ENCODE assay signal across 9 mouse cellular contexts in the genomic region with DNA sequence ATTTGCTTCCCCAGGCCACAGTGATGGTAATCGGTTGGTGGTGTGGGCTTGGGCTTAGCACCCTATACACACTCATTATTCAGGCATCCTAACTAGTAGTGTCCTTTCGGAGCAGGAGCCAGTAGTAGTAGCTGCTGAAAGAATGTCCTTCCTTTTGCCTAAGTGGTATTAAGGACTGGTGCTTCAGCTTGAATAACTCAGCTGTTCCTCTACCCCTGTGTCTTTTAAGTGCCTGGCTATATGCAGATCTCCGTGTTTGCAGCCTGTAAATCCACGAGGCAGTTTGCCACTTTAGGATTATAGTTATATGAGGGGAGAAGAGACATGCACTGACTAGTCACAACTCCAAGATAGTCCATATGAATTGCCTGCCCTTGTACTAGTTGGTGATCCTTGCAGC. TPM values are rescaled to one million over a fixed set of nuclear protein-coding genes. Genes with fewer than 3 reads are reported as not detected.
DNase-seq lines count a peak whose midpoint lies in the region; ATAC-seq and TF ChIP-seq lines count a peak whose summit lies in the region.
"Had no signal": no experiment of that assay in that cellular context is flagged by ENCODE, and none has a peak within 500 bp of the region (broad histone marks: within the 10 kb centered on the region; RNA-seq: fewer than 3 reads in every experiment).

No protein-coding gene starts in this region.

- ATAC-seq in heart, embryonic 12.5 days (ENCODE audit: insufficient number of reproducible peaks, low FRiP score) = no peak
- no peak for ATAC-seq in liver, embryonic 13.5 days (ENCODE audit: low read depth)

- no peaks in the 10 kb centered on the region for H3K9me3 ChIP-seq in heart, embryonic 12.5 days (replicated peaks)
- H3K9me3 ChIP-seq in liver, embryonic 13.5 days (replicated peaks) = no peaks in the 10 kb centered on the region
- H3K9me3 ChIP-seq: hindbrain, embryonic 12.5 days had no signal

- WGBS in heart, embryonic 12.5 days = 65% methylated on average over 4 of the region's 4 CpGs
- 76% methylated on average over 4 of the region's 4 CpGs for WGBS in liver, embryonic 13.5 days (ENCODE audit: insufficient replicate concordance)

- H3K27ac ChIP-seq in heart, embryonic 12.5 days (ENCODE audit: poor library complexity, severe bottlenecking) = peak overlapping the region; percentile 62
- peak overlapping the region; percentile 81 for H3K27ac ChIP-seq in left cerebral cortex, adult 2 months
- peak overlapping the region; percentile 74; the same call in 1 of the 2 replicates for H3K27ac ChIP-seq in cortical plate, adult 2 months (ENCODE audit: insufficient read depth, low read length)
- peak overlapping the region; percentile 71; the same call in 1 of the 2 replicates for H3K27ac ChIP-seq in liver, embryonic 13.5 days
- H3K27ac ChIP-seq: hindbrain, embryonic 12.5 days had no signal

- peaks cover 91% of the 10 kb centered on the region for H3K4me1 ChIP-seq in heart, embryonic 12.5 days (replicated peaks)
- H3K4me1 ChIP-seq in cortical plate, adult 2 months (ENCODE audit: control insufficient read depth, insufficient read depth, low read length) = peaks cover 10% of the 10 kb centered on the region; the same call in 1 of the 2 replicates
- H3K4me1 ChIP-seq in liver, embryonic 13.5 days (replicated peaks) = peaks cover 60% of the 10 kb centered on the region

- H3K9ac ChIP-seq in heart, embryonic 12.5 days = no peak overlapping the region
- H3K9ac ChIP-seq in liver, embryonic 13.5 days = peak overlapping the region; percentile 41; the same call in 1 of the 2 replicates
- H3K9ac ChIP-seq: hindbrain, embryonic 12.5 days had no signal

- no peak overlapping the region for H3K4me2 ChIP-seq in heart, embryonic 12.5 days
- H3K4me2 ChIP-seq in liver, embryonic 13.5 days = no peak overlapping the region
- H3K4me2 ChIP-seq: hindbrain, embryonic 12.5 days had no signal

- no peak for DNase-seq in heart, postnatal 4 days
- DNase-seq in left cerebral cortex, adult 2 months (ENCODE audit: extremely low spot score in 1 of 2, low spot score in 2 of 2) = no peak
- DNase-seq in left cerebral cortex, postnatal 4 days = no peak
- DNase-seq in liver, embryonic 13.5 days = no peak
- no peak for DNase-seq in spleen, postnatal 14 days (ENCODE audit: low spot score in 2 of 2)
- no peak for DNase-seq in frontal cortex, postnatal 25 days (ENCODE audit: low spot score in 2 of 2)

- H3K36me3 ChIP-seq in heart, embryonic 12.5 days = peaks cover 8% of the 10 kb centered on the region
- no peaks in the 10 kb centered on the region for H3K36me3 ChIP-seq in liver, embryonic 13.5 days
- H3K36me3 ChIP-seq: hindbrain, embryonic 12.5 days had no signal

- no peaks in the 10 kb centered on the region for H3K27me3 ChIP-seq in heart, embryonic 12.5 days (replicated peaks)
- no peaks in the 10 kb centered on the region for H3K27me3 ChIP-seq in liver, embryonic 13.5 days
- H3K27me3 ChIP-seq: hindbrain, embryonic 12.5 days had no signal

- TF ChIP-seq POLR2A in cortical plate, adult 2 months (IDR thresholded peaks at IDR 0.05; ENCODE audit: extremely low read depth, insufficient read depth, low read length) = no peak

- no peak for TF ChIP-seq CTCF in left cerebral cortex, adult 2 months (IDR thresholded peaks at IDR 0.05)
- TF ChIP-seq CTCF in cortical plate, adult 2 months (IDR thresholded peaks at IDR 0.05; ENCODE audit: extremely low read depth, insufficient read depth, low read length) = no peak

- H3K4me3 ChIP-seq in heart, embryonic 12.5 days = no peak overlapping the region
- no peak overlapping the region for H3K4me3 ChIP-seq in left cerebral cortex, adult 2 months
- no peak overlapping the region for H3K4me3 ChIP-seq in cortical plate, adult 2 months (ENCODE audit: insufficient read depth, low read length)
- H3K4me3 ChIP-seq in liver, embryonic 13.5 days (replicated peaks) = no peak overlapping the region
- H3K4me3 ChIP-seq: hindbrain, embryonic 12.5 days had no signal

- intact Hi-C loops in left cerebral cortex, adult 2 months (cut with DNase I) = no loop called here
- intact Hi-C loops in left cerebral cortex, postnatal 4 days (cut with DNase I) = no loop called here

RNA-seq across cellular contexts. Expression of gene Timp3, which starts 38.9 kb away (rescaled TPM):
- 70.8 and 71.5 TPM in 2 replicates for polyA plus RNA-seq in heart, embryonic 12.5 days (2016; fragmentation: Nextera tagmentation; extraction: Ambion mirVana)
- total RNA-seq in heart, postnatal 4 days (2021) = 100 to 1,000 TPM; 139 to 143 TPM
- 10 to 100 TPM; 63.7 to 64.9 TPM for total RNA-seq in left cerebral cortex, adult 2 months (2021)
- 10 to 100 TPM; 40.2 to 42.6 TPM for total RNA-seq in left cerebral cortex, postnatal 4 days (2021)
- polyA plus RNA-seq in cortical plate, adult 2 months (2012; rRNA removed) = 47.7 and 55.0 TPM in 2 replicates
- polyA plus RNA-seq in liver, embryonic 13.5 days (2015; fragmentation: Nextera tagmentation; extraction: Ambion mirVana) = 8.4 and 10.0 TPM in 2 replicates
